Mouse (Mus musculus) heart, adult 2 months (tissue): Measurements from ENCODE around the gene Notch1.
A peak's percentile ranks its signal among the peaks of the same experiment; 100 is the strongest.

Experiments
- CTCF ChIP-seq: fragments of 200-600 bp; IDR thresholded peaks from 2 replicates; pipeline ENCODE4 v1.8.1; 2022; ENCODE audit warnings: antibody characterized with exemption, mild to moderate bottlenecking, moderate library complexity
- EP300 ChIP-seq: fragments of 200-500 bp; IDR thresholded peaks from 2 replicates; pipeline ENCODE4 v1.6.1; 2011; ENCODE audit warnings: low read depth, low read length, control low read depth; ENCODE audit not compliant: insufficient read depth

DNA sequence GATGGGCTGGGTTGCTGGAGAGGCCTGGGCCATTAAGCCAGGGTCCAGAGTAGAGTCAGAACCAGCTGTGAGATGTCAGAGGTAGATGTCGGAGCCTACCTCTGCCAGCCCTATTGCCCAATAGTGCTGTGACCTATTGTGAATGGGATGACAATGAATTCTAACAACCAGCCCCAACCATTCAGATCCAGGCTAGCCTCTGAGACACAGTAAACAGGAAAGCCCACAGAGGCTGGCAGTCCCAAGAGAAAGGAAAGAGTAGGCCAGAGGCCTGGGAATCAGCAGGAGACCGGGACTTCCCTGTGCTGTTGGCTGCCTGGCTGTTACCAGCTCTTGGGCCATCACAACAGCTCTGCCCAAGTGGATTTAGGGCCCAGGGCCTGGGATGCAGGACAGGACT is 1.1 kb downstream of the Notch1 start:
- TF ChIP-seq CTCF (no peak), EP300 (0 out of 2 replicates have a peak, but pooled peaks have one; percentile 27)
